Mouse (Mus musculus) embryonic facial prominence, embryonic 13.5 days (tissue): ENCODE results near the gene Camkmt. TPM values are rescaled to one million over a fixed set of nuclear protein-coding genes. Genes with fewer than 3 reads are reported as not detected.

Source experiments
- ATAC-seq: fragments of 200-750 bp; cut with Nextera tagmentation; 2 replicates; pipeline ENCODE4 v1.8.0; 2017; ENCODE audit warnings: low read depth; ENCODE audit not compliant: insufficient number of reproducible peaks, insufficient read depth, low FRiP score, low TSS enrichment
- H3K27ac ChIP-seq: fragments of 300-500 bp; sonication (generic); 2 replicates; pipeline ENCODE4 v1.5.1; 2015; ENCODE audit warnings: moderate library complexity, mild to moderate bottlenecking, inconsistent platforms
- H3K27me3 ChIP-seq: fragments of 300-500 bp; sonication (generic); 2 replicates; pipeline ENCODE4 v1.6.1; 2015; ENCODE audit warnings: mild to moderate bottlenecking, inconsistent platforms
- H3K36me3 ChIP-seq: fragments of 300-500 bp; sonication (generic); 2 replicates; pipeline ENCODE4 v1.6.1; 2015; ENCODE audit warnings: mild to moderate bottlenecking, inconsistent platforms
- H3K4me1 ChIP-seq: fragments of 300-500 bp; sonication (generic); 2 replicates; pipeline ENCODE4 v1.6.1; 2015; ENCODE audit warnings: inconsistent platforms
- H3K4me2 ChIP-seq: fragments of 300-500 bp; sonication (generic); 2 replicates; pipeline ENCODE4 v1.6.1; 2015; ENCODE audit warnings: moderate library complexity, mild to moderate bottlenecking, inconsistent platforms
- H3K4me3 ChIP-seq: fragments of 300-500 bp; sonication (generic); 2 replicates; pipeline ENCODE4 v1.5.1; 2015; ENCODE audit warnings: mild to moderate bottlenecking, inconsistent platforms
- H3K9ac ChIP-seq: fragments of 300-500 bp; sonication (generic); 2 replicates; pipeline ENCODE4 v1.6.1; 2015; ENCODE audit warnings: mild to moderate bottlenecking, inconsistent platforms
- H3K9me3 ChIP-seq: fragments of 300-500 bp; sonication (generic); 2 replicates; pipeline ENCODE4 v1.6.1; 2016; ENCODE audit warnings: inconsistent platforms
- WGBS: fragments of 180-500 bp; shearing (Covaris S2); methylation state at CpG from one replicate; pipeline ENCODE4 v1.1.7; 2015; ENCODE audit warnings: mixed read lengths; 5-methylcytosine and 5-hydroxymethylcytosine counted together
- polyA plus RNA-seq: library from polyadenylated mRNA; unstranded; fragments of >200 nt; fragmentation: Nextera tagmentation; extraction: Ambion mirVana; gene quantifications from 2 replicates; pipeline ENCODE4 v1.2.1, GENCODE M21; 2015

The Camkmt gene
- polyA plus RNA-seq, 1 experiment from 2014 or later: 16.4 TPM

- Histone ChIP-seq H3K27me3 (no peaks in the 10 kb centered on the region), H3K9ac (no peak overlapping the region), H3K27ac (no peak overlapping the region), H3K9me3 (no peaks in the 10 kb centered on the region), H3K36me3 (no peaks in the 10 kb centered on the region), H3K4me3 (no peak overlapping the region), H3K4me1 (peaks cover under 1% of the 10 kb centered on the region; the same call in 1 of the 2 replicates), H3K4me2 (no peak overlapping the region)
- 91% methylated on average over 8 of the region's 8 CpGs for WGBS
- ATAC-seq: no peak
Measured at GRCm38 (mm10) chr17:85351301-85351700, 260.9 kb downstream of the Camkmt start.

DNA sequence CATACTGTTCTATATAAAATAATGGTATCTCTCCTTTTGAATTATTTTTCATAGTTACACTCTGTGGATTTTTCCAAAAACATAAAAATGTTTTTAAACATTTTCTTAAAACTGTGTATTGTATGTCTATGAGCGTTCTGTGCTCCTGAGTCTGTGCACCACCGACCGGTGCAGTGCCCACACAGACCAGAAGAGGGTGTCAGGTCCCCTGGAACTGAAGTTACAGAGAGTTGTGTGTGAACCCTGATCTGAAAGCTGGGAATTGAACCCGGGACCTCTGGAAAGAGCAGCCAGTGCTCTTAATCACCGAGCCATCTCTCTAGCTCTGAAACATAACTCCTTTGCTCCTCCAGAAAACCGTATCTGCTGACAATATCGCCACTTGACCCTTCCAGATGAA is 262.4 kb downstream of the Camkmt start:
- ATAC-seq: no peak
- Histone ChIP-seq H3K27ac (no peak overlapping the region), H3K4me3 (no peak overlapping the region), H3K4me1 (no peaks in the 10 kb centered on the region), H3K9ac (no peak overlapping the region), H3K36me3 (no peaks in the 10 kb centered on the region), H3K9me3 (no peaks in the 10 kb centered on the region), H3K27me3 (no peaks in the 10 kb centered on the region), H3K4me2 (no peak overlapping the region)
- 81% methylated on average over 7 of the region's 7 CpGs for WGBS

DNA sequence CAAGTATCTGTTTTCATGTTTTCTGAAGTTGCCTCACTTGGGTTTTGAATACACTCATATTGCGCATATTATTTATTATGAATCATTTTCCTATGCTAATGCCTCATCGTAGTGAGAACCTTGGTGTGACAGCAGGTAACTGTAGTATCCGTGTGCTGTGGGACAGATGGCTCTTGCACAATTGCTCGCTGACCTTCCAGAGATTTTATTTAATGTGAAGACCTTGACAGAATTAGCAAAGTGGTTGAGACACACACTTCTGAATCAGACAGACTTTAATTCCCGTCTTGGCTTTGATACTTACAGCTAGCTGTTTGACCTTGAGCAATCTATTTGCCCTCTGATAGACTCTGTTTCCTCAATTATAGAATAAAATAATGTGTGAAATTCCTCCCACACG is 262.8 kb downstream of the Camkmt start:
- Histone ChIP-seq H3K9ac (no peak overlapping the region), H3K4me1 (no peaks in the 10 kb centered on the region), H3K9me3 (no peaks in the 10 kb centered on the region), H3K27ac (no peak overlapping the region), H3K27me3 (no peaks in the 10 kb centered on the region), H3K36me3 (no peaks in the 10 kb centered on the region), H3K4me3 (no peak overlapping the region), H3K4me2 (no peak overlapping the region)
- ATAC-seq: no peak
- WGBS: 86% methylated on average over 6 of the region's 6 CpGs

DNA sequence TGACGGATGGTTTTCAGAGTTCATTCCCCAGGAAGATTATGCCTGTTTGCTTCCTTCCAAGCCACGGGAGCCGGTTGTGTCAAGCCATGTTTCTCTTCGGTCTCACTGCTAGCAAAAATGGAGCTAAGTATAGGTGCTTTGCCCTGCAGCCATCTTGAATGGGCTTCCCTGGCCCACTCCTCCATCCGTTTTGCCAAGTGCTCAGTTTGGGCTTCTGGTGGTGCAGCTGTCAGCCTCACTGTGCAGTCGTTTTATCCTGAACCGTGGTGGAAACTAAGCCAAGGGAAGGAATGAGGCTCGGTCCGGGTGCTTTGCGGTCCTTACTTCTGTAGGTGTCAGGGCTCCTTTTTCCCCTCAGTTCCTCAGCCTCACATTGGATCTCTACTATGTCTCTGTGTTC is 263.3 kb downstream of the Camkmt start:
- no peak for ATAC-seq
- no peaks in the 10 kb centered on the region for H3K4me1 ChIP-seq
- no peaks in the 10 kb centered on the region for H3K36me3 ChIP-seq
- no peak overlapping the region for H3K9ac ChIP-seq
- H3K27ac ChIP-seq: no peak overlapping the region
- WGBS: 81% methylated on average over 10 of the region's 10 CpGs
- H3K4me2 ChIP-seq: no peak overlapping the region
- H3K9me3 ChIP-seq: no peaks in the 10 kb centered on the region
- no peaks in the 10 kb centered on the region for H3K27me3 ChIP-seq
- H3K4me3 ChIP-seq: no peak overlapping the region

DNA sequence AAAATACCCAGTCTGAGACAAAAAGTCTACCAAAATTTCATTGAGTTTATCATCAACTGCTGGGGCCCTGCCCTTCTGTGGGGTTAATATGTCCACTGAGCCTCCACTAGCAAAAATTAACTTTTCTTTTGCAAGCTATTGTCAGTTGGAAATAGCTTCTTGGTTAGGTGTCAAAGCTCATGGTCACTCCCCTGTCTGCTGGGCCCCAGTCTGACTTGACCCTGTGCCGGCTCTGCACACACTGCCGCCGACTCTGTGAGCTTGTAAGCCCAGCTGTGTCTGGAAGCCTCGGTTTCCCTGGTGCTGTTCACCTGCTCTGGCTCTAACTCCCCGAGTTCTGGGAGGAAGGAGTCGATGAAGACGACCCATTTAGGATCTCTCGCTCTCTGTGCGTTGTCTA is 265.0 kb downstream of the Camkmt start:
- no peak for ATAC-seq
- no peak overlapping the region for H3K4me2 ChIP-seq

DNA sequence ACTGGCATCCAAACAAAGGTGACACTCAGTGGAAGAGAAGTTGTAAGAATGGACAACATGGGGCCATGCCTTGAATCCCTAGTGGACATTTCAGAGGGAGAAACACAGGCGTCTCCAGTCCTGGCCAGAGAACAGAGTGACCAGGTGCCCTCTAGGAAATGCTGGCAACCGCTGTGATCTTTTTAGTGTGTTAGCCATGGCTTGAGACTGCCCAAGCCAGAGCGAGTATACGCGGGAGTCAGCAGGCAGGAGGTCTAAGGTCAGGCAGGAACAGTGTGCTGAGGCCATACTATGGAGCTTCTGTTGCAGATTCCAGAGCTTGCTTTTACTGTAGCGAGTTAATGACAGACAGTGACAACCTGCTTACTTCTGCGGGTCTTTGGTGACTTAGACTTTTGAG is 270.7 kb downstream of the Camkmt start:
- Histone ChIP-seq H3K36me3 (no peaks in the 10 kb centered on the region), H3K27me3 (no peaks in the 10 kb centered on the region), H3K9ac (no peak overlapping the region), H3K4me2 (no peak overlapping the region), H3K27ac (no peak overlapping the region), H3K9me3 (no peaks in the 10 kb centered on the region), H3K4me3 (no peak overlapping the region), H3K4me1 (no peaks in the 10 kb centered on the region)
- no peak for ATAC-seq
- WGBS: 80% methylated on average over 7 of the region's 7 CpGs

More for the DNA sequence above, 265.0 kb downstream of the Camkmt start:
- Histone ChIP-seq H3K36me3 (no peaks in the 10 kb centered on the region), H3K4me3 (no peak overlapping the region), H3K27me3 (no peaks in the 10 kb centered on the region), H3K27ac (no peak overlapping the region), H3K4me1 (no peaks in the 10 kb centered on the region), H3K9me3 (no peaks in the 10 kb centered on the region), H3K9ac (no peak overlapping the region)
- WGBS: 90% methylated on average over 9 of the region's 9 CpGs

GRCm38 (mm10) chr17:85367319-85367718 is 277.0 kb downstream of the Camkmt start:
- peaks cover 4% of the 10 kb centered on the region; the same call in 1 of the 2 replicates for H3K4me1 ChIP-seq
- no peaks in the 10 kb centered on the region; the same call in 1 of the 2 replicates for H3K27me3 ChIP-seq
- 95% methylated on average over 5 of the region's 5 CpGs for WGBS
- H3K4me2 ChIP-seq: no peak overlapping the region
- no peak overlapping the region for H3K27ac ChIP-seq
- no peak for ATAC-seq
- no peak overlapping the region for H3K9ac ChIP-seq
- no peaks in the 10 kb centered on the region for H3K9me3 ChIP-seq
- H3K36me3 ChIP-seq: no peaks in the 10 kb centered on the region
- H3K4me3 ChIP-seq: no peak overlapping the region

GRCm38 (mm10) chr17:85368776-85369175 is 278.4 kb downstream of the Camkmt start:
- H3K36me3 ChIP-seq: no peaks in the 10 kb centered on the region

DNA sequence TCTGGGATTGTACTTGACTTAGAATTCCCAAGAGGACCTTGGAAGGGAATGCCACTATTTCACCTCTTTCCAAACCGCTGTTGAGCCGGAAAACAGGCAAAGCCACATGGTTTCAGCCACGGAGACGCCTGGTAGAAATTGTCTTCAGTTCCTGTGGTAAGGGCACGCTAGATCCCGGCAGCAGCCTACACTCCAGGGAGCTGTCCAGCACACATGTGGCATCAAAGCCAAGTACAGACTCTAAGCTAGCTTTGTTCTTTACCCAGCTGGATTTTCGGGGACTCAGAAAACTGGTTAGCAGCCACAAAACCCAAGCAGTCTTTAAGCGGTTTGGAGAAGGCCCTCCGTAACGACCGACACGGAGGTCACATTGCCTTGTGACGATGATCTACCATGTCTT is 281.7 kb downstream of the Camkmt start:
- Histone ChIP-seq H3K36me3 (no peaks in the 10 kb centered on the region), H3K4me2 (no peak overlapping the region), H3K9me3 (no peaks in the 10 kb centered on the region), H3K27me3 (peaks cover 4% of the 10 kb centered on the region; the same call in 1 of the 2 replicates), H3K27ac (no peak overlapping the region), H3K4me1 (peaks cover 32% of the 10 kb centered on the region), H3K4me3 (no peak overlapping the region), H3K9ac (no peak overlapping the region)
- ATAC-seq: no peak
- WGBS: 43% methylated on average over 13 of the region's 13 CpGs

More at GRCm38 (mm10) chr17:85368776-85369175, 278.4 kb downstream of the Camkmt start:
- Histone ChIP-seq H3K9ac (no peak overlapping the region), H3K4me1 (peaks cover 5% of the 10 kb centered on the region; the same call in 1 of the 2 replicates), H3K4me2 (no peak overlapping the region), H3K9me3 (no peaks in the 10 kb centered on the region), H3K27me3 (peaks cover 4% of the 10 kb centered on the region; the same call in 1 of the 2 replicates), H3K27ac (no peak overlapping the region), H3K4me3 (no peak overlapping the region)
- WGBS: 82% methylated on average over 8 of the region's 8 CpGs
- ATAC-seq: no peak

GRCm38 (mm10) chr17:85372523-85372922 is 282.2 kb downstream of the Camkmt start:
- ATAC-seq: no peak
- Histone ChIP-seq H3K4me3 (no peak overlapping the region), H3K4me1 (peaks cover 32% of the 10 kb centered on the region), H3K36me3 (no peaks in the 10 kb centered on the region), H3K9me3 (no peaks in the 10 kb centered on the region), H3K4me2 (no peak overlapping the region), H3K9ac (no peak overlapping the region), H3K27ac (no peak overlapping the region), H3K27me3 (peaks cover 4% of the 10 kb centered on the region; the same call in 1 of the 2 replicates)
- 83% methylated on average over 7 of the region's 7 CpGs for WGBS

- whole genome bisulfite sequencing: 68% methylated on average over 19 of the region's 19 CpGs
- peaks cover 32% of the 10 kb centered on the region for H3K4me1 ChIP-seq
- no peak overlapping the region for H3K4me3 ChIP-seq
- H3K9ac ChIP-seq: no peak overlapping the region
- H3K36me3 ChIP-seq: no peaks in the 10 kb centered on the region
- H3K27me3 ChIP-seq: peaks cover 4% of the 10 kb centered on the region; the same call in 1 of the 2 replicates
- H3K9me3 ChIP-seq: no peaks in the 10 kb centered on the region
- ATAC-seq: no peak
- no peak overlapping the region for H3K4me2 ChIP-seq
- no peak overlapping the region for H3K27ac ChIP-seq
Measured at GRCm38 (mm10) chr17:85374100-85374833, 283.9 kb downstream of the Camkmt start.

DNA sequence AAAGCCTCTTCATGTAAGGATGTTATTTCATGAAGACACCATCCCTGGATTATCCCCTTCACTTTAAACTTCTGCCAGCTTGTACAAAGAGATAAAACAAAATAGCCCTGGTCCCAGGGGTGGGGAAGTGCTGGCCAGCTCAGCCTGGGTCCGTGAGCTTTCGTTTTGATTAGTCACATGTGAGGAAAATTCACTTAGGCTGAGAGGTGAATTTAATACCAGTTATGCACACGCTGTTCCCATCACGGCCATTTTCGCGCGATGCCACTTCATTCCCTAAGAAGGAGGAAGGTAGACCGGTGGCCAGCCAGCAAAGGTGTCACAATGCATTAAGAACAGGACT is 284.5 kb downstream of the Camkmt start:
- H3K27me3 ChIP-seq: peaks cover 4% of the 10 kb centered on the region; the same call in 1 of the 2 replicates
- peak overlapping the region; percentile 36 for H3K4me2 ChIP-seq
- peaks cover 32% of the 10 kb centered on the region for H3K4me1 ChIP-seq
- H3K9me3 ChIP-seq: no peaks in the 10 kb centered on the region
- H3K9ac ChIP-seq: no peak overlapping the region
- ATAC-seq: no peak
- no peaks in the 10 kb centered on the region for H3K36me3 ChIP-seq
- 30% methylated on average over 8 of the region's 8 CpGs for WGBS
- no peak overlapping the region for H3K4me3 ChIP-seq
- H3K27ac ChIP-seq: no peak overlapping the region
